Mouse (Mus musculus) adipocyte (in vitro differentiated cells): ENCODE measurements around the gene Tmem82.

ENCODE experiments used
- DNase-seq: peaks from one replicate; pipeline ENCODE4 v3.0.0-alpha.2; 2016; ENCODE audit warnings: low spot score

Tmem82 gene

DNA sequence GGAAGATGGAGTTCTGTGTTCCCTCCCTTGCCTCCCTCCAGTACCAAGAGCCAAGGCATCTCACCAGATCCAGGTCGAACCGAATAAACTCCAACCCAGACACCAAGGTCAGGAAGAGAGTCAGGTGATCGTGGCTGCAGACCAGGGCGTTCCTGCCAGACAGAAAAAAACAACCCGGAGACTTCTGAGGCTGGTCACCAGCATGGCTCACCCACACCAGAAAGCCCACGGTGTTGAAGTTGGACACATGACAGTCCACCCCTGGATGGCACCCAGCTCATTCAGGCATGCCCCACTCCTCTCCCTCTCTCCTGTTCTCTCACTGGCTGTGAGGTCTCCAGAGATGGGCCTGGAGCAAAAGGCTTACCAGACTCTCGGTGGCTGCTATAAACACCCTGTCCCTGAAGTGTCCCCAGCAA is 22.9 kb upstream of the Tmem82 start:
- no peak for DNase-seq

DNA sequence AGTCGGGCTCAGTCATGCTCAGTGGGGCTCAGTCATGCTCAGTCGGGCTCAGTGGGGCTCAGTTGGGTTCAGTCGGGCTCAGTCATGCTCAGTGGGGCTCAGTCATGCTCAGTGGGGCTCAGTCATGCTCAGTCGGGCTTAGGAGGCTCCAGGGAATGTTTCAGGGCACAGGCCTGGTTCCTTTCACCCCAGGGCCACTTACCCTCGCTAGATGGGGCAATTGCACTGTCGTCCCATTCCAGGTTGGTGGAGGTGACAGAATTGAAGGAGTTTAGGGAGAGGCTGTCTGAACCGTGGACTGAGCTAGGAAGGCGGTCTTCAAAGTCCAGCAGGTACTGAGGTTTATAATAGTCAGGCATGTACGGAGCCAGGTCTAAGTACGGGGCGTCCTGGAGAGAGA is 21.0 kb upstream of the Tmem82 start:
- no peak for DNase-seq

DNA sequence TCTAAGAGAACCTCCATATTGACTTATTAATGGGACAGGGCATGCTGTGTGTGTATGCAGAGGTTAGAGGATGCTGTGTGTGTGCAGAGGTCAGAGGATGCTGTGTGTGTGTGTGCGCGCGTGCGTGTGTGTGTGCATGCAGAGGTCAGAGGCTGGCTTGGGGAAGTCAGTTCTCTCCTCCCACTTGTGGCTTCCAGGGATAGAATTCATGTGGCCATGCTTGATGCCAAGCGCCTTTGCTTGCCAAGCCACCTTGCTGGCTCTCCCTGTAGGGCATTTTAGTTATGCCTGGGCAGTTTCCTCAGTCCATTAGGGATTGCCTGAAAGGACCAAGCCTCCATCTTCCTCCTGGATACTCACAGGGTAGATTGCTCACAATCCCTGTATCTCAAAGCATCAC is 18.3 kb upstream of the Tmem82 start:
- no peak for DNase-seq

DNA sequence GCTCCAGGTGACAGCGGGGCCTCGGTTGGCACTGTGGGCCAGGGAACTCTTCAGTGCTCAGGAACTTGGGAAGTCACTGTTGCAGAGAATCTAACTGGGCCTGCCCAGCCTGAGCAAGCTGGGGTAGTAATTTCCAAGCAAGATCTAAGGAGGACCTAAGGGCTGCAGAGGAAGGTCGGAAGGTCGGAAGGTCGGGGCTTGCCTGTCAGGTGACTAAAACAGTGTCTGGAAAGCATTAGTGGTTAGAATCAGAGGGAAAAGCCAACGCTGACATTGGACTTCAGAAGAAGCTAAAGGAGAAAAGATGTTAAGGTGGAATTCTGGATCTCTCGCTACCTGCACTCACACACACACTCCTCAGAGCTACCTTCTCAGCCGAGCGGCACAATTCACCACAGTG is 17.6 kb upstream of the Tmem82 start:
- DNase-seq, result no peak

DNA sequence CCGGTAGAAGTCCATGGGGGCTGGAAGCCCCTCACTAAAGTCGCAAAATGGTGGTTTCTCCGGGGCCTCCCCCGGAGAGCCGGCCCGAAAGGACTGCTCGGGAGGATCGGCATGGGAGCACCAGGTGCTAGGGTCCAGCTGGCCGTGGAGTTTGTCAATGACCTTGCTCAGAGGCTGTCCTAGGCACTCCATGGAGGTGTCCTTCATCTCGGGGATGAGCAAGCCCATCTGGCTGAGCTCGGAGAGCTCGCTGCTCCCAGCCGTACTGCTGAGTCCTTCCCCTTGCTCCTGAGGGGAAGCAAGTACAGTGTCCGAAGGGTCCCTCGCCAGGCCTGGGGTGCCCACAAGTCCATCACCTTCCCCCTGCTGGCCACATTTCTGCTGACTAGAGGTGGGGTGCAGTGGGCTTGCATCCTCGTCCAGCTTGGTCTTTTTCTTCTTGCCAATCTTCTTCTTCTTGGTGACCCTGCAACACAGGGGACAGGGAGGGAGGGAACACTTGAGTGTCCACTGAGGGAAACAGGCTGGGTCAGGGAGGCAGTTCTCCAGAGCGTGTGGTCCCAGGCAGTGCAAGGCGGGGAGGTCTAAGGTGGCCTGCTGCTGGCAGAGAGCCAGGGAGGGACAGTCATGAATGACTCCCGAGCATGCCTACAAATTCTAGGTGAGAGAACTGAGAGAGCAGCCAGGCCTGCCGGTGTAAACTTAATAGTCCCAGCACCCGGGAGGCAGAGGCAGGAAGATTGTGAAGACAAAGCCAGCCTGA is 13.9 kb upstream of the Tmem82 start:
- DNase-seq, result no peak

DNA sequence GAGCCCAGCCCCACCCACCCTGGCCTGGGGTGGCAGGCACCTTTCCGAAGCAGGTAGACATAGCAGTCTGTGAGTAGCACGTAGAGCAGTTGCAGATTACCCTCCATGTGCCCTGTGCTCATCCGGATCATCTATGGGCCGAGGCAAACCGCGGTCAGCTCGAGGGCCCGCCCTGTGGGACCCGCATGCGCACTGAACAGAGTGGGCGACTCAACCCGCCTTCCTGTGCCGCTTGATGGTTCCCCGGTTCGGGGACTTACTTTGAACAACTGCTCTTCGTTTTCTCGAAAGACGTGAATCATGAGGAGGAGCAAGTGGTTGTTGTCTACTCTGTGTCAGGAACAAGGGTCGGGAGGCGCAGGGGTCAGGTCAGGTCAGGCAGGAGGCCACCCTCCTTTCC is 12.8 kb upstream of the Tmem82 start:
- DNase-seq, result no peak

DNA sequence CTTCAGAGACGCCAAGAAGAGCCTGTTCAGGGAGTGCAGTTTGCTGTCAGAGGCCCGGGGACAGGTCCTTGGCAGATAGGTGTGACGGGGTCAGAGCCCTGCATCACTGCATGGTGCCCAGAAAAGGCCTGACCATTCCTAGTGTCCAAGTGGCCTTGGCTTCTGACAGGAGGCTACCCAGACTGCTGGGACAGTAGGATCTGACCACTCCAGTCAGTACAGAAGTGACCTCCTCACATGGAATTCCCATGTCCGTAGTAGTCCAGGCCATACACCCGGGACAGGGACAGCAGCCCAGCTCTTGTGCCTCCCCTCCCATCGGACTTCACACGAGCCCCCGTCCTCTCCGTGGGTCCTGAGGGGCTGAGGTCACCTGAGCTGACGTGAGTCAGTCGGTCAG is 11.6 kb upstream of the Tmem82 start:
- DNase-seq, result no peak

DNA sequence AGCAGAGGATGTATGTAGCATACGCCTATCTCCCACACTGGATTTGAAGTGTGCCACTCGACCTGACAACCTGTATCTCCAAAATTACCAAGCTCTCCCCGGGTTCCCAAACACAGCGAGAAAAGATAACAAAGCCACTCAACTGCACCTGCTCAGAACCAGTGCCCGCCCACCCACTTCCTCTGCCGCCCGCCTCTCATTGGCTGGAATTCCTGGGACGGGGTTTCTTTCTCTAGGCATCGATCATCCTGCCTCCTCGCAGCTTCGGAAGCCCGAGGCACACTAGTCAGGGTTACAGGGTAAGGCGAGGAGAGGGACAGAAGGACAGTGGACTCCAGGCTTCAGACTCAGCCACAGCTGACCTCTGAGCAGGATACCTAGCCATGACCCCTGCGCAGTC is 10.2 kb upstream of the Tmem82 start:
- DNase-seq, result no peak

DNA sequence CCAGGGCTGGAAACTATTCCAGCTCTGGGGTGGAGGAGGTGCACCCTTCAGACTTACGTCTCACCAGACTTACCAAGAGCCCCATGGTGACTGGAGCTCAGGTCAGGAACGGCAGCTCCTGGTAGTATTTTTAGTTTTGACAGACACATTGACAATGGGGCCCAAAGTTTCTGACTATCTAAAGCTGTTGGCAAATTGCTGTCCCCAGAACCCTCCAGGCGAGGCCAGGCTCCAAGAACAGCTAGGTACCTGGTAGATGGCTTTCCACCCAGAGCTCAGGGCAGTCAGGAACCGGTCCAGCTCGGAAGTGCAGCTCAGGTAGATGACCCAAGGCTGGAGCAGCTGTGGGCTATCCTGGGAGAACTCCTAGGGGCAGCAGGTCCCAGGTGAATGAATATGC is 9.1 kb upstream of the Tmem82 start:
- no peak for DNase-seq

DNA sequence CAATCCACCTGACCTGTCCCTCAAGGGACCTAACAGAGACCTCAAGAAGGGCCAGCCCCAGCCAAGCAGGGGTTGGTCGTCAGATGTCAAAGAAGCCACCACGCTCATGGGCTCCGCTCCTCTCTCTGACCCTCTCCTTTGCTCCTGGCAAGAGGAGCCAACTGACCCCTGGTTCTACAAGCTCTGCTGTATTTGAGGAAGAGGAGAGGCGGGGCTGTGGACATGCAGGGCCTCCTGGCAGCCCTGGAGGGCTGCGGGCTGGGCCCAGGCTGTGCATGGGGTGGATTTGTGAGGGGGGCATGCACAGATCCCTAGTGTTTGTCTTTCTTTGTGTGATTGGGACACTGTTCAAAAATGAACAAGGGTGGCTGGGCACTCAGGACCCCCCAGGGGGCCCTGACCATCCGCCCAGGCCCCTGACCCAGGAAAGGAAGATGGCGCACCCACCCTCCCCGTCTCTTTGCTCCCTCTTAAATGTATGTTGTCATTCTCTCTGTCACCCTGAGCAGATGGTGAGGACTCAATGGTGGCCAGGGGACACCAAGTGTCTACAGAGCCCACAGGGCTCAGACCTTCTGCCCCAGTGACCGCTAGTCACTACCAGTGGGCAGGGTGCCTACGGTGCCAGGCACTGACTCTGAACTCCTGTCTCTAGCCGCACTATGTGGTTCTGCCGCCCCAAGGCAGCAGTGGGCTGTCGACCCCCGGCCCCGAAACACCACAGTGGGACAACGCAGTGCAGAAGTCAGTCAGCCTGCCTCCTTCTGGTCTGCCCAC is 7.5 kb upstream of the Tmem82 start:
- DNase-seq, result no peak

DNA sequence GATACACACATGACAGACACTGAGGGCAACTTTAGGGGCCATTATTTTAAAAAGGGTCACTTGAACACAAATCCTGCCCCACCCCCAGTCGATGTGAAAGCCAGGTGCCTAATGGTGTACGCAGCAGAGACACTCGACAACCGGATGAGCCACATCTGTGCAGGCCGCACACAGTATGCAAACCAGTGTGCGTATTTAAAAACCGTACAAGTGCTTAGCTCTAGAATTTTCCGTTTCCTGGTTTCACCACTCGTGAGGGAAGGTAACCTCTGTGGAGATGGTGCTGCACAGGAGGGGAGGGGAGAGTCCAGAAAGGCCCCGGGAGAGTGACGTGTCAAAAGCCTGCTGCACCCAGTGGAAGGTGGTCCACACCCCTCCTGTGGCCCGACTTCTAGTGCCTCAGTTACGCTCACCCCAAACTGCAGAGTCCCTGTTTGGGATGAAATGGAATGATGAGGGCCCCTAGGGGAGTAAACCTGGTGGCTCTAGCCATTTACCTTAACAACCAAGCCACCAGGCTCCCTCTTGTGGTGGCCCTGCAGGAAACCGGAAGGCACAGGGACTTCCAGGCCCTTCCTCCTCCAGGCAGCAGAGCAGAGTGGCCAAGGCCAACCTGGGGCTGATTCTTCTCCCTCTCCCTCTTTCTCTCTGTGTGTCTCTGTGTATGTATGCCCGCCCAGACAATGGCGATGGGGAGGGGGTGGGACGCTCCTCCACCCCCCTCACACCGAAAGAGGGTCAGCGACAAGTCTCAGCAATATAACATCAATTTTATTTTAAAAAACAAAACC is 6.7 kb upstream of the Tmem82 start:
- DNase-seq, result peak; percentile 50

DNA sequence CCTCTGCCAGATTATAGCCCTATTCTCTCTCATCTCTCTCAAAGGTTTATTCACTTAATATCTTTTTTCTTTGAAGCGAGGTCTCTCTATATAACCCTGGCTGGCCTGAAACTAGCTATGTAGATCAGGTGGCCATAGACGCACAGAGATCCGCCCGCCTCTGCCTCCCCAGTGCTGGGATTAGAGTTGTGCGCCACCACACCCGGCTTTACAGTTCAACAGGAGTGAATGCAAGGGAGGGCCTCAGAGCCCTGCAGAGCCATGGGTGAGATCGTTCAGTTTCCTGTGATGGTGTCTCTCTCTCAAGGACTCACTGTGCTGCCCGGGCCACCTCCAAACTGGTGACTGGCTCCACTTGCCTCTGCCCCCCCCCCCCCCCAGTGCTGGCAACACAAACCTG is 5.7 kb upstream of the Tmem82 start:
- DNase-seq, result no peak

DNA sequence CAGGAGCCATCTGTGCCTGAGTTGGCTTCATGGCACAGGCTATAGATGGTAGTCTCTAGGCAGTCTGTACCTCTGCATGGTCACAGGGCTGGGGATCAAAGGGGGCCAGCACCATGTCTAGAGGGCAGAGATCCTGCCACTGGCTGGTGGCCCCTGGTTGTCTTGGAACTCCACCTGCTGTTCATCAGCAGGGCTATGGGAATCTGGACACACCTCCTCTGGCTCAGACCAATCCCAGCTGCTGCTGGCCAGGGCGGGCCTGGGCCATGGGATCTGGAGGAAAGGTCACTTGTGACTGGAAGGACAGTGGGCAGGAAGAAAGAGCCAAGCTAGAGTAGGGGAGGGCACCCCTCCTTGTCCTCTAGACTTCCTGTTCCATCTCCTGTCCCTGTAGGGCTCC is 5.2 kb upstream of the Tmem82 start, which contains the start of gene Slc25a34:
Slc25a34 (minus strand) TSS at position 156 of the 400 bp plus-strand sequence.
- DNase-seq, result peak; percentile 62

DNA sequence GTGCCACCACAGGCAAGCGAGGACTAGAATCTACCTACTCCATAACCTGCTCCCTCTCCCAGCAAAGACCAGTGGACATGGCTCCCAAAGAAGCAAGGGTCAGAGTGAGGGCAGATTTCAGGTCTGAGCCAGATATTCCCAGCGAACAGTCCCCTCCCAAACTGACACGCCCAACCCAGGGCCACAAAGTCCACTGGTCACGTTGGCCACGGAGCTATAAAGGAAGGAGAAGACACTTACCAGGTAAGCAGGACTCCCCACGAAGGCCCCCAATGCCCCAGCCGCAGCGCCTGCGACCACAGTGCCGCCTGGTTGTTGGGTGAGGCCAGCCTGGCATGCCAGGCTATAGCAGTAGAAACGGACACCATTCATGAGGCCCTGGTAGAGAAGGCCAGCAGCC is 4.6 kb upstream of the Tmem82 start:
- no peak for DNase-seq

DNA sequence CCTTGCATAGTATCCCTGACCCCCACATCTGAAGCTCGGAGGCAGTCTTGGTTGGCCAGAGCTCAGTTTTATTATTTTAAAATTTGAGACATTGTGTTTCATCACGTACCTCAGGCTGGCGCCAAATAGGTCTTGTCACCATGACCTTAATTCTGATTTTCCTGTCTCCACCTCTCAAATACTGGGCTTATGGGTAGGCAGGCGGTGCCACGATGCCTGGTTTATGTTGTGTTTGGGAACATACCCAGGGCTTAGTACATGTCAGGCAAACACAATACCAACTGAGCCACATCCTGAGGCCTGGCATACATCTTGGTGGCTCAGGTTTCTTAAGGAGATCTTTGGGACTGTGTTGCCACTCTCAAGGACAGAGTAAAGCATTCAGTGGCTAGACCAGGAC is 4.1 kb upstream of the Tmem82 start:
- peak; percentile 57 for DNase-seq

DNA sequence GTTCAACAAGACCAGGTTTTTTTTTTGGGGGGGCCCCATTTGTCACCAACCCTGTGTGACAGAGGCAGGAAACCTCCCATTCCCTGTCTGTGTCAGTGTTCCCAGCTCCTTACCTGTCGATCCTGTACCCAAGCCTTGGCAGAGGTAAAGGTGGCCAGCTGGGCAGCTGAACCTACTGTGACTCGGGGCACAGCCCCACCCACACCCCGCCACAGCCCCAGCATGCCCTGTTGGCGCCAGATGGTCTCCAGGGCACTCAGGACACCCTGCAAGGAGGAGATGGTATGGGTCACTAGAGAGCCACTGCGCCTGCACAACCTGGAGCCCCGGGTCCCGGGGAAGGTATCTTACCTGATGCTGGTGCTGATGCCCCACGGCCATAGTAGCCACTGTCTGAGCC is 3.7 kb upstream of the Tmem82 start:
- DNase-seq, result no peak

DNA sequence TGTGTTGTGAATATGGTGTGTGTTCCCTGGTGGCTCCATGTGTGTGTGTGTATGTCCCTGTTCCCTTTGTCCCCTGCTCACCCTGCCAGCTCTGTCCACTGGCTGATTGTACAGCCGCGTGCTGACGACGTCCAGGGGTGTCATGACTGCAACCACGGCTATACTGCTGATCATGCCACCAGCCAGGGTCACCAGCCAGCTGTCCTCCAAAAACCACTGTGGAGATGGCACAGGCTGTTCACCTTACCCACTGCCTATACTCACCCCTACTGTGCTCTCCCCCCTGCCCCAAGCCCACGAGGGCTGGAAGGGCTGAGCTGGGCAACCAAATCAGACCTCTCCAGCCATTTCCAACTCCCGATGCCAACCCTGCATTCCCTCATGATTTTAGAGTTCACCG is 2.9 kb upstream of the Tmem82 start:
- no peak for DNase-seq

DNA sequence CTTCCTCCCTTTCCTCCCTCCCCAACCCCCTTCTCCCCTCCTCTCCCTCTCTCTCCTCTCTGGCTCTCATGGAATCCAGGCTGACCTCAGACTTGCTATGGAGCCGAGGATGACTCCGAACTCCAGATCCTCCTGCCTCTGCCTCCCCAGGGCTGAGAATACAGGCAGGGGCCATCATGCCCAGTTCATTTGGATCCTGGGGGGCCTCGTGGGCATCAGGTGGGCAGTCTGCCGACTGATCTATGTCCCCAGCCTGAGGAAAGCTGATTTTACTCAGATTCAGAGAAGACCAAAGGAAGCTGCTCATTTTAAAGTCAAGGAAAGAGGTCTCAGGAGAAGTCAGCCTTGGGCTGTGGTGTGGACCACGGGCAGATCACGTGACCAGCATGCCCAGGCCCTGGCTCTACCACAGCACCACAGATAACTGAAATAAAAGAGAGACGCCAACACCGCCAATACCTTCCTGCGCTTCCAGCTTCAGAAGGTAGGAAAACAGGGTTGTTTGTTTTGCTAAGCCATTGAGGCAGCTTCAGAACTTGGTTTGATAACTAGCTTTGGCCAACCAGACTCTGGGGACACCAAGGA is 958 bp upstream of the Tmem82 start:
- no peak for DNase-seq

DNA sequence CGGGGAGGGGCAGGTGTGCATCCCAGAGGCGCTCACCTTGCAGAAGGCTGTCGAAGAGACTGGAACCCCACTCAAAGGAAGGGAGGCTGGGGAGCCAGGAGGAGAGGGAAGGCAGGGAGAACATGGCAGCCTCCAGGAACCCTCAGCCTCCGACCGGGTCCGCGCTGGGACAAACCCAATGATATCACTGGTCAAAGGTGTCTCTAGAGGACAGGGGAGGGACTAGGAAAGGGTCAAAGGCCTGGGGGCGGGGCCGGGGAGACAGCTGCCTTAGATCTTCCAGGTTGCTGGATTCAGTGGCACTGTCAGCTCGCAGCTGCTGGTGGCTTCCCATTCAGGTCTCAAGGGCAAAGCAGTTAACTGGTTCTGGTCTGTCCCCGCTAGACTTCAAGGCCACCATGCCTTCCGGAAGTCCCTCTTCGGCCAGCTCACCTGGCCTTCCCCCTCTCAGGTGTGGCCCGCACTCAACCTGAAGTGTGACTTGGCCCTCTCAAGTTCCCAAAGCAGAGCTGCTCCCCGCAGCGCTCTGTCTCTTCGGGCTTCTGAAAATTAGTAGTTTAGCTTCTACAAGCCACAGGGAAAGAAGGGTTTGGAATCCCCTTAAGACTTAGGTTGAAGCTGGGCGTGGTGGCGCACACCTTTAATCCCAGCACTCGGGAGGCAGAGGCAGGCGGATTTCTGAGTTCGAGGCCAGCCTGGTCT is 419 bp downstream of the Tmem82 start:
- no peak for DNase-seq

DNA sequence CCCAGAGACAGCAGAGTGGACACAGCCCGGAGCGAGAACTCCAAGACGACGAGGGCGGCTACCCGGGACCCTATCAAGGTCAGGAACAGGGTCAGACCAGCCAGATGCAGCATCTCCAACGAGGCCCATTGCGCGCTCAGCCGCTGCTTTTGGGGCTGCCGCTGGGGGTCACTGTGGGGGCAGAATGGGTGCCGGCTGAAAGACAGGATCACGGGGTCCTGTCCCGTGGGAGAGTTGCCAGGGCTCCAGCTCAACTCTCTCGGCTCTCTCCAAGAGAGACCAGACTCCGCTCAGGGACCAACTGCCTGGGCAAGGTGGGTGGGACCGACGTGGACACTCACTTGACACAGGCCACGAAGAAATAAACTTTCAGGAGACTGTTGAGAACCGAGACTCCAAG is 1.1 kb downstream of the Tmem82 start:
- no peak for DNase-seq

DNA sequence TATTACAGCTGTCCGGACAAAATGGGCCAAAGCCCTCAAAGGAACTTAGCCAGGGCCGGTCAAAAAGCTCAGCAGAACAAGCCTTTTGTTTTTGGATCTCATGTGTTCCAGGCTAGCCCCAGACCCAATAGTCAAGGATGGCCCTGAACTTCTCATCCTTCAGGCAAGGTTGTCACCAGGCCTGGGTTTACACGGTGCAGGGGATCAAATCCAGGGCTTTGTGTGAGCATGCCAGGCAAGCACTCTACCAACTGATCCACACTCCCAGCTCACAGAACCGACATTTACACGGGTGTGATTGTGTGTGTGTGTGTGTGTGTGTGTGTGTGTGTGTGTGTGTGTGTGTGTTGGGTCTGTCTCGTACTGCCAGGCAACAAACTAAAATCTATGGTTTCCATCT is 1.6 kb downstream of the Tmem82 start:
- no peak for DNase-seq

DNA sequence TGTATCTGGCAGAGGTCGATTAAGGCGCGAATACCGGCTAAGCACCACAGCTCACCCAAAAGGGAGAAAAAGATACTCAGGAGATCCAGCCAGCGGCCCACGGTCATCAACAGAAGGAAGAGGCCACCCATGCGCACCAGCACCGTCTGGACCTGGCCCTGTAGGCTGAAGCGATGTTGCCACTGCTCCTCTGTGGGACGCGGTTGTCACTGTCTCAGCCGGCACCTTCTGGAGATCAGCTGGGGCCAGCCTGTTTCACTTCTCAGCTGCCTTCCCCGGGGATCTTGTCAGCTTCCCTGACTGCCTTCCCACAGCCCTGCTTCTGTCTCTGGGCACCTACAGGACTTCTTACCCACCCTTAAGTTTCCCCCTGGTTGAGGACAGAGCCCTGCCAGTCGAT is 3.5 kb downstream of the Tmem82 start:
- no peak for DNase-seq
